Mouse (Mus musculus): ENCODE data around the gene Cx3cr1. TPM values are rescaled to one million over a fixed set of nuclear protein-coding genes. Genes with fewer than 3 reads are reported as not detected.

The Cx3cr1 gene
- polyA plus RNA-seq, 1 experiment from 2014 or later: 1.8 TPM

DNA sequence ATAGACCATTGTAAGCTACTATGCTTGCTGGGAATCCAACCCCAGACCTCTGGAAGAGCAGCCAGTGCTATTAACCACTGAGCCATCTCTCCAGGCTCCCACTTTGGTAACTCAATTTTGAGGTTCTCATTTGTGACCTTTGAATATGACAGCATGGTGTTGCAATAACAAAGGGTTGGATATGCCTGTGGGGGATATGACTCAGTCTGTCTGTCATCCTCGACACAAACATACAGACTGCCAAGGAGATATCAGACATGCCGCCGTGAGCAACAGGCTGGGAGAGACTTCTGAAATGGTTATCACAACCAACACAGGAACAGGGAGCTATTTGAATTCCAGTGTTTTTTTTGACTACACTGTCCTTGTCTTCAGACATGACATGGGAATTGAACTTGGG lies 20.3 kb downstream of the Cx3cr1 start:
- Histone ChIP-seq H3K4me2 (ENCODE audit: low read depth, low read length) (no peak overlapping the region), H3K36me3 (replicated peaks; ENCODE audit: insufficient read depth, low read length) (no peaks in the 10 kb centered on the region; the same call in 1 of the 2 replicates), H3K4me1 (ENCODE audit: insufficient read depth) (peaks cover 11% of the 10 kb centered on the region), H3K9ac (replicated peaks) (no peak overlapping the region), H3K27ac (ENCODE audit: low read depth) (no peak overlapping the region), H3K27me3 (ENCODE audit: insufficient read depth, low read length) (no peaks in the 10 kb centered on the region), H3K9me3 (ENCODE audit: low read length) (no peaks in the 10 kb centered on the region), H3K4me3 (ENCODE audit: low read depth, low read length) (no peak overlapping the region)
- DNase-seq: no peak
- WGBS (ENCODE audit: insufficient replicate concordance): 26% methylated on average over 3 of the region's 3 CpGs
- ATAC-seq: peak; percentile 70; the same call in 1 of the 2 replicates
- TF ChIP-seq CTCF (IDR thresholded peaks at IDR 0.05; ENCODE audit: low read depth) (no peak), EP300 (IDR thresholded peaks at IDR 0.05; ENCODE audit: low read depth) (no peak)

DNA sequence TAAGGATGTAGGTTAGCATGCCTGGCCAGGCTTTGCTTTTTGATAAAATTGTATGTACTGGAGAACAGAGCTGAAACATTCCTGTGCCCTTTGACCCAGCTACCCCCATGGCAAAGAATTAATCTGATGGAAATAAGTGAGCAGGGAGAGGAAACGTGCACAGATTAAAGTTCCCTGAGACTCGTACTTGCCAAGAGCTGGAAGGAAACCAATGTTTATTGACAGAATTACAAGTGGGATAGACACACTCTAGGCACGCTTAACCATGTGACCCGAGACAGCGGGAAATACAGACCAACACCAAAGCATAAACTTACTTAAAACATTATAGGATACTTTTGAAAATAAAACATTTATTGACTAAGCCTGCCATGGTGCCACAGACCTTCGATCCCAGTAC lies 21.2 kb downstream of the Cx3cr1 start:
- H3K4me3 ChIP-seq (ENCODE audit: low read depth, low read length): no peak overlapping the region
- DNase-seq (no peak), ATAC-seq (no peak)
- no peak overlapping the region for H3K9ac ChIP-seq (replicated peaks)
- no peaks in the 10 kb centered on the region for H3K27me3 ChIP-seq (ENCODE audit: insufficient read depth, low read length)
- no peaks in the 10 kb centered on the region for H3K9me3 ChIP-seq (ENCODE audit: low read length)
- no peak for TF ChIP-seq CTCF (IDR thresholded peaks at IDR 0.05; ENCODE audit: low read depth)
- no peak for TF ChIP-seq EP300 (IDR thresholded peaks at IDR 0.05; ENCODE audit: low read depth)
- H3K4me2 ChIP-seq (ENCODE audit: low read depth, low read length): no peak overlapping the region
- H3K4me1 ChIP-seq (ENCODE audit: insufficient read depth): peaks cover 11% of the 10 kb centered on the region
- no peaks in the 10 kb centered on the region; the same call in 1 of the 2 replicates for H3K36me3 ChIP-seq (replicated peaks; ENCODE audit: insufficient read depth, low read length)
- 67% methylated on average over 6 of the region's 6 CpGs for WGBS (ENCODE audit: insufficient replicate concordance)
- no peak overlapping the region for H3K27ac ChIP-seq (ENCODE audit: low read depth)

DNA sequence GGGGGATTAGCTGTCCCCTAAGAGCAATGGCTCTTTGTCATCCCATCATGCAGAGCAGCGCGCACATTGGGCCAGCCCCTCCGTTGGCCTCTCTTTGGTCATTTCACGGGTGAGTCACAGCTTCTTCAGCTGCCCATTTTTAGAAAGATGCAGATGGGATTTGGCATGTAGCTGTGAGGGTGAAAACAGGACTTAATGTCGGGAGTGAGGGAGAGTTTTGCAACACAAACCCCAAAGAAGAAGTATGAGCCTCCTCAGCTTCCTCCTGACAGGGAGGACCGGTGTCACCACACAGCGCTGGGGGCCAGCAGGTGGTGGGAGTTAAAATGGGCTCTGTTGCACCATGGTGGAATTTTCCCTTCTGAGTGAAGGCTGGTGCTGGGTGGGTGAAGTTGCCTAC lies 26.6 kb downstream of the Cx3cr1 start:
- ATAC-seq: 0 out of 2 replicates have a peak, but pooled peaks have one; percentile 12
- H3K27me3 ChIP-seq (ENCODE audit: insufficient read depth, low read length): no peaks in the 10 kb centered on the region
- H3K9me3 ChIP-seq (ENCODE audit: low read length): no peaks in the 10 kb centered on the region
- H3K9ac ChIP-seq (replicated peaks): no peak overlapping the region
- 48% methylated on average over 7 of the region's 7 CpGs for WGBS (ENCODE audit: insufficient replicate concordance)
- H3K4me2 ChIP-seq (ENCODE audit: low read depth, low read length): no peak overlapping the region
- H3K4me3 ChIP-seq (ENCODE audit: low read depth, low read length): no peak overlapping the region
- H3K4me1 ChIP-seq (ENCODE audit: insufficient read depth): peaks cover 14% of the 10 kb centered on the region
- no peak overlapping the region for H3K27ac ChIP-seq (ENCODE audit: low read depth)
- TF ChIP-seq EP300 (IDR thresholded peaks at IDR 0.05; ENCODE audit: low read depth) (no peak), CTCF (IDR thresholded peaks at IDR 0.05; ENCODE audit: low read depth) (no peak)
- no peaks in the 10 kb centered on the region for H3K36me3 ChIP-seq (replicated peaks; ENCODE audit: insufficient read depth, low read length)
- no peak for DNase-seq

DNA sequence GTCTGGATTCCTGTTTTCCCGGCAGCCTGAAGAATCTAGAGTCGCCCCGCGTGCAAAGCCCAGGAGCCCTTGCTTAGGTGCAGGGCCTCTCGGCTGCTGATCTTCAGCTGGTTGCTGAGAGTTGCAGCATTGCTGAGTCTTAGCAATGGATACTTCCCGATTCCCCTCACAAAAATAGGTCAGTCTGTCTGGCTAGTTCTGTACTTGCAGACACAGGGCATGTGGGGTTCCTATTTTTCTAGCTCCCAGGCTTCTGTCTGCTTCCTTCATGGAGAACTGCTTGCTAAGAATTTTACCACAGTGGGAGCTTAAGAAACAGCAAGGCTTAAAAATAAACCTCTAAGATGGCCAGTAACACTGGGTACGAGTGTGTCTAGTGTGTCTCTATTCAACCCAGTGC lies 32.3 kb downstream of the Cx3cr1 start:
- no peak for TF ChIP-seq EP300 (IDR thresholded peaks at IDR 0.05; ENCODE audit: low read depth)
- no peak for TF ChIP-seq CTCF (IDR thresholded peaks at IDR 0.05; ENCODE audit: low read depth)
- no peak overlapping the region for H3K9ac ChIP-seq (replicated peaks)
- peaks cover 3% of the 10 kb centered on the region; the same call in 1 of the 2 replicates for H3K4me1 ChIP-seq (ENCODE audit: insufficient read depth)
- ATAC-seq (no peak), DNase-seq (no peak)
- no peak overlapping the region for H3K4me3 ChIP-seq (ENCODE audit: low read depth, low read length)
- H3K27ac ChIP-seq (ENCODE audit: low read depth): peak overlapping the region; percentile 30; the same call in 1 of the 2 replicates
- H3K27me3 ChIP-seq (ENCODE audit: insufficient read depth, low read length): no peaks in the 10 kb centered on the region
- 56% methylated on average over 7 of the region's 7 CpGs for WGBS (ENCODE audit: insufficient replicate concordance)
- no peaks in the 10 kb centered on the region for H3K9me3 ChIP-seq (ENCODE audit: low read length)
- no peak overlapping the region for H3K4me2 ChIP-seq (ENCODE audit: low read depth, low read length)
- H3K36me3 ChIP-seq (replicated peaks; ENCODE audit: insufficient read depth, low read length): no peaks in the 10 kb centered on the region

DNA sequence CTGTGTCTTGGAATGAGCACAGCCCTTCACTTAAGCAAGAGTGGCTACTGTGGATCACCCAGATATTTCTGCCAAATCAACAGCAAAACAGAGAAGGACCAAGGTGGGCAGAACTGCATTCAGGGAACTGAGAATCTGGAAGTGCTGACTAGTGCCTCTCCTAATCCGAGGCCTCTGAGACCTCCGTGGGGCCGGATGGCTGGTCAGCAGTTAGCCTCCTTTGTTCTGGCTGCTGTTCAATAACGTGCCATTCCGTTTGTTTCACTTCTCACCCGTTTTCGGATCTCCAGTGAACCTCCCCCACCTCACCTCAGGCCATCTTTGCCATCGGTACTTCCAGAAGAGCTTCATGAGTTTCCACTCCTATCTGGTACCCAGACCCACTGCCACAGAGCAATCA lies 35.3 kb downstream of the Cx3cr1 start:
- Histone ChIP-seq H3K27me3 (ENCODE audit: insufficient read depth, low read length) (no peaks in the 10 kb centered on the region), H3K36me3 (replicated peaks; ENCODE audit: insufficient read depth, low read length) (no peaks in the 10 kb centered on the region), H3K9ac (replicated peaks) (no peak overlapping the region), H3K4me1 (ENCODE audit: insufficient read depth) (peaks cover 2% of the 10 kb centered on the region; the same call in 1 of the 2 replicates), H3K4me3 (ENCODE audit: low read depth, low read length) (no peak overlapping the region), H3K9me3 (ENCODE audit: low read length) (no peaks in the 10 kb centered on the region), H3K27ac (ENCODE audit: low read depth) (no peak overlapping the region), H3K4me2 (ENCODE audit: low read depth, low read length) (no peak overlapping the region)
- ATAC-seq (no peak), DNase-seq (no peak)
- WGBS (ENCODE audit: insufficient replicate concordance): 72% methylated on average over 8 of the region's 8 CpGs
- TF ChIP-seq CTCF (IDR thresholded peaks at IDR 0.05; ENCODE audit: low read depth) (no peak), EP300 (IDR thresholded peaks at IDR 0.05; ENCODE audit: low read depth) (no peak)

DNA sequence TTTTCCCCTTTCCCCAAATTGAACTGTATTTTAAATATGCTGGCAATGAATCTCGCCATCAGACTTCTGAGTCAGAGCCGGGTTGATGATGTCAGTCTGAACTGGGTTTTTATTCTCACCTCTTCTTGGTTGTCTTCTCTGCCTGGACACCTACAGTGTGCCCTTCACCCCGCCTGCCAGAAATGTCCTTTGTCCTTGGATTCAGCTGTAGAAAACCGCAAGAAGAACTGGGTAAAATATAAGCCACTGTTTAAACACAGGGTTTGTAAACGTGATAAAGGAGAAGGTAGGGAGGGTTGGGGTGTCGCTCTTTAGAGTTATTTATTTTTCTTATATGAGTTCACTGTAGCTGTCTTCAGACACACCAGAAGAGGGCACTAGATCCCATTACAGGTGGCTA lies 37.0 kb downstream of the Cx3cr1 start:
- Histone ChIP-seq H3K27me3 (ENCODE audit: insufficient read depth, low read length) (no peaks in the 10 kb centered on the region), H3K9me3 (ENCODE audit: low read length) (no peaks in the 10 kb centered on the region), H3K27ac (ENCODE audit: low read depth) (no peak overlapping the region), H3K4me3 (ENCODE audit: low read depth, low read length) (no peak overlapping the region), H3K4me2 (ENCODE audit: low read depth, low read length) (no peak overlapping the region), H3K4me1 (ENCODE audit: insufficient read depth) (no peaks in the 10 kb centered on the region; the same call in 1 of the 2 replicates), H3K36me3 (replicated peaks; ENCODE audit: insufficient read depth, low read length) (no peaks in the 10 kb centered on the region), H3K9ac (replicated peaks) (no peak overlapping the region)
- WGBS (ENCODE audit: insufficient replicate concordance): 64% methylated on average over 6 of the region's 6 CpGs
- ATAC-seq (no peak), DNase-seq (no peak)
- no peak; the same call in 1 of the 2 replicates for TF ChIP-seq CTCF (IDR thresholded peaks at IDR 0.05; ENCODE audit: low read depth)
- TF ChIP-seq EP300 (IDR thresholded peaks at IDR 0.05; ENCODE audit: low read depth): no peak

DNA sequence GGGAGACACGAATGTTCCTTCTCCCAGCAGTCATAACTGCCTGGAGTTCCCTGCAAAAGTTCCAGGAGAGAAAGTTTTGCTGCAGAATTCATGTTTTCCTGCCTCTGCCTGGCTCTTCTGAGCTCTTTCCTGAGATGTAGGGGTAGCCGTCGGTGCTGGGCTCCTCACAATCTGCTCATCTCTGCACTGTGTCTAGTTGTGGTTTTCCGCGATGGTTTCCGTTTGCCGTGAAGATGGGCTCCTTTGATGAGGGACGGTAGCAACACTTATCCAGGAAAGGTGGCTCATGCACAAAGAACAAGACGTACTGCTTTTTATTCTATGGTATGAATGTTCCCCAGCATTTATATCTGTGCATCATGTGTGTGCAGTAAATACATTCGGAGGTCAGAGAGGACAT lies 39.3 kb downstream of the Cx3cr1 start:
- ATAC-seq (no peak), DNase-seq (no peak)
- H3K36me3 ChIP-seq (replicated peaks; ENCODE audit: insufficient read depth, low read length): no peaks in the 10 kb centered on the region
- peaks cover 10% of the 10 kb centered on the region for H3K4me1 ChIP-seq (ENCODE audit: insufficient read depth)
- H3K27ac ChIP-seq (ENCODE audit: low read depth): no peak overlapping the region
- no peaks in the 10 kb centered on the region for H3K9me3 ChIP-seq (ENCODE audit: low read length)
- WGBS (ENCODE audit: insufficient replicate concordance): 36% methylated on average over 10 of the region's 10 CpGs
- TF ChIP-seq EP300 (IDR thresholded peaks at IDR 0.05; ENCODE audit: low read depth) (no peak), CTCF (IDR thresholded peaks at IDR 0.05; ENCODE audit: low read depth) (no peak)
- no peak overlapping the region for H3K9ac ChIP-seq (replicated peaks)
- H3K4me2 ChIP-seq (ENCODE audit: low read depth, low read length): no peak overlapping the region
- no peak overlapping the region for H3K4me3 ChIP-seq (ENCODE audit: low read depth, low read length)
- H3K27me3 ChIP-seq (ENCODE audit: insufficient read depth, low read length): no peaks in the 10 kb centered on the region

Measured in liver, postnatal 0 days (tissue).